Mouse (Mus musculus): ENCODE data around the gene Tgtp1. TPM values are rescaled to one million over a fixed set of nuclear protein-coding genes. Genes with fewer than 3 reads are reported as not detected.

Gene Tgtp1
- 0.15 and 0.20 TPM in 2 replicates for polyA plus RNA-seq (2012; rRNA removed)

GRCm38 (mm10) chr11:48994018-48994417 is at the start of gene Tgtp1:
TSS of gene Tgtp1 (minus strand) at chr11:48994172.

GRCm38 (mm10) chr11:48991740-48992520 is 2.0 kb downstream of the Tgtp1 start, which contains the start of gene Gm12185:
TSS of gene Gm12185 (minus strand) at chr11:48992226.

GRCm38 (mm10) chr11:48979251-48979650 is 14.7 kb downstream of the Tgtp1 start, which contains the start of gene 9930111J21Rik1:
TSS of gene 9930111J21Rik1 (minus strand) at chr11:48979398.

GRCm38 (mm10) chr11:48978240-48978939 is 15.6 kb downstream of the Tgtp1 start, which contains the start of gene Olfr56:
TSS of gene Olfr56 (plus strand) at chr11:48978889.

GRCm38 (mm10) chr11:48946090-48946489 is 47.9 kb downstream of the Tgtp1 start, which contains the start of gene Psme2b:
TSS of gene Psme2b (minus strand) at chr11:48946190.

Other genes with a start within 250 kb of the Tgtp1 start
- 2,419 and 2,722 TPM in 2 replicates for gene Rack1, start 193.8 kb downstream of the Tgtp1 start, polyA plus RNA-seq (2012; rRNA removed)
- gene Trim41, start 176.8 kb downstream of the Tgtp1 start, polyA plus RNA-seq (2012; rRNA removed), result 34.3 and 35.4 TPM in 2 replicates
- 8.7 and 9.0 TPM in 2 replicates for gene Trim7, start 168.0 kb downstream of the Tgtp1 start, polyA plus RNA-seq (2012; rRNA removed)
- 6.7 and 15.0 TPM in 2 replicates for gene Gm12184, start 167.5 kb downstream of the Tgtp1 start, polyA plus RNA-seq (2012; rRNA removed)
- gene Irgm1, start 122.5 kb downstream of the Tgtp1 start, polyA plus RNA-seq (2012; rRNA removed), result 6.3 and 7.0 TPM in 2 replicates
- 0.41 and 0.52 TPM in 2 replicates for gene Gm5431, start 92.0 kb downstream of the Tgtp1 start, polyA plus RNA-seq (2012; rRNA removed)
- 3.6 and 3.9 TPM in 2 replicates for gene Psme2b, start 48.0 kb downstream of the Tgtp1 start, polyA plus RNA-seq (2012; rRNA removed)
- gene Olfr56, start 15.3 kb downstream of the Tgtp1 start, polyA plus RNA-seq (2012; rRNA removed), result not detected in 2 replicates
- 0.79 and 1.2 TPM in 2 replicates for gene 9930111J21Rik1, start 14.8 kb downstream of the Tgtp1 start, polyA plus RNA-seq (2012; rRNA removed)
- 0.03 and 0.07 TPM in 2 replicates for gene Gm12185, start 1.9 kb downstream of the Tgtp1 start, polyA plus RNA-seq (2012; rRNA removed)
- gene 9930111J21Rik2, start 57.1 kb upstream of the Tgtp1 start, polyA plus RNA-seq (2012; rRNA removed), result 0.57 and 0.64 TPM in 2 replicates
- 0.34 and 1.0 TPM in 2 replicates for gene Tgtp2, start 70.0 kb upstream of the Tgtp1 start, polyA plus RNA-seq (2012; rRNA removed)
- gene Ifi47, start 82.4 kb upstream of the Tgtp1 start, polyA plus RNA-seq (2012; rRNA removed), result 2.0 and 2.4 TPM in 2 replicates
- gene Olfr1396, start 120.7 kb upstream of the Tgtp1 start, polyA plus RNA-seq (2012; rRNA removed), result 0.15 TPM in 1 of 2 replicates, not detected in the other
- not detected in 2 replicates for gene Olfr1395, start 148.1 kb upstream of the Tgtp1 start, polyA plus RNA-seq (2012; rRNA removed)
- gene Olfr1394, start 160.2 kb upstream of the Tgtp1 start, polyA plus RNA-seq (2012; rRNA removed), result not detected in 2 replicates
- 0.95 and 2.9 TPM in 2 replicates for gene Btnl9, start 193.0 kb upstream of the Tgtp1 start, polyA plus RNA-seq (2012; rRNA removed)
- gene Zfp62, start 209.1 kb upstream of the Tgtp1 start, polyA plus RNA-seq (2012; rRNA removed), result 1.7 and 2.2 TPM in 2 replicates